Mouse (Mus musculus): ENCODE measurements around the gene Pcdh15.
A peak's percentile ranks its signal among the peaks of the same experiment; 100 is the strongest.

Pcdh15 gene

DNA sequence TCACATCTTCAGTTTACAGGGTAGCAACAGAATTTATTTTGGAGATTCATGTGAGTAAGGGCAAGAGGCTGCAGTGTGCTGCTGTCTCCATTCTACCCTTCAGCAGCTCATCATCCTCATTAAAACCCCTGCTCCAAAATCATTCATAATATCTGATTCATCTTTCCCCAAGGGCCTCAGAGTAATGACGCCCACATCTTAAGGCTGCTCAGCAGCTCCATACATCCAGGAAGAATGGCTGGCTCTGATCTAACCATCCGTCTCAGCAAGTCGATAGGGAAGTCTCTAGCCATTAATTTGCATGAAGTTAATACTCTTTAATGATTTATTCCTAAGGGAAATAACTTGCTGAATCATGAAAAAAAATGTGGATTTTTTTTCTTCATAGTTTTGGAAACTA is 839.8 kb downstream of the Pcdh15 start:
- no peak for DNase-seq (ENCODE audit: low read depth, low spot score)

GRCm38 (mm10) chr10:73947799-73948198 is 848.7 kb downstream of the Pcdh15 start:
- DNase-seq (ENCODE audit: low read depth, low spot score) = no peak

GRCm38 (mm10) chr10:73953362-73953761 is 854.2 kb downstream of the Pcdh15 start:
- DNase-seq (ENCODE audit: low read depth, low spot score) = no peak

- no peak for DNase-seq (ENCODE audit: low read depth, low spot score)
Observed at GRCm38 (mm10) chr10:73984057-73984456, 884.9 kb downstream of the Pcdh15 start.

- DNase-seq (ENCODE audit: low read depth, low spot score) = peak; percentile 82
Observed at GRCm38 (mm10) chr10:74008836-74009235, 909.7 kb downstream of the Pcdh15 start.

DNA sequence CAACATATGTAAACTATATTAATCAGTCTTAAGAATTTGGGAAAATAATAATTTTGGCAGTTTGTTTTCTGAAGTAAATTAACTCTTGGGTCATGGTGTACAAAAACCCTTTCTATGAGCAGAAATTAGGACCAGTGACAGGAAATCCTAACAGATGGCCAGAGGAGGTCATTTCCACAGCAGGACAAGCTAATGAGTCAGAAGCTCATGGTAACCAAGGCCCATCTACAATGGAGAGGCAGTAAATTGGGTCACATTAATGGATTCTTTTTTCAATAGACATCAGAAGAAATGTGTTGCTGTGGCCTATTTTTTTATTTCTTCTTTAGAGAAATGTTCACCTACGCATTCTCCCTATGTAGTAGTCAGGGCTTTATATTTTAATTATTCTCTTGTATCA is 923.9 kb downstream of the Pcdh15 start:
- DNase-seq (ENCODE audit: low read depth, low spot score) = peak; percentile 75

- DNase-seq (ENCODE audit: low read depth, low spot score) = peak; percentile 74
Observed at GRCm38 (mm10) chr10:74053059-74053458, 953.9 kb downstream of the Pcdh15 start.

DNA sequence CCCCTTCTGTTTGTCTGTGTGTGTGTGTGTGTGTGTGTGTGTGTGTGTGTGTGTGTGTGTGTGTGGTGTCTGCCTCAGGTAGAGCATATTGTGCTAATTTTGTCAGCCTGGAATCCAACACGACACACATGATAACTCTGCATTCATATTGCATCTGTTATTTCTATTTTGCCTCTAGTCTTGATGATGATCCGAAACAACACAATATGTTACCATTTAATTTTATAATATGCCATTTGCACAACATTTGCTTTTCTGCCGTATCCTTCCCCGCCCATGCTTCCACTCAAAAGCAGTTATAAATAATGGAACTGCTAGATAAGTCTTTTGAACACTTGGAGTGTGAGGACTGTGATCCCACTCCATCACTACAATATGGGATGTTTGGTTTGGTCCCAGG is 987.5 kb downstream of the Pcdh15 start:
- peak; percentile 29 for DNase-seq (ENCODE audit: low read depth, low spot score)

DNA sequence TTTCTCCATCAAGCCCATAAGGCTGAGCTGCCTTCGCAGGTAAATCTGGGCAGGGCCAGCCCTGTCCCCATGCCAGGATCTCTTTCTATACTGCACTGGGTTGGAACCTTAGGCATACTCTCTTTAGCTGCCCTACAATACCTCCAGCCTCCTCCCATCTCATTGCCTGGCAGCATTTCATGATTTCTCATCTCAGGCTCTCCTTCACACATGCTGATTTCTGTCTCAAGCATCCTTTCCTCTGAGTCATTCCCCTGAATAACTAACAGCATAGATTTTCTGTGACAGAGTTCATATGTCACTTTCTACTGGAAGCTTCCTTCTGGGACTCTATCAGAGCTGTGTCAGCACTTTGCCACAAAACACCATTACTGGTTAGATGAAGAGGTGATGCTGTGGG is 999.2 kb downstream of the Pcdh15 start:
- peak; percentile 64 for DNase-seq (ENCODE audit: low read depth, low spot score)

DNA sequence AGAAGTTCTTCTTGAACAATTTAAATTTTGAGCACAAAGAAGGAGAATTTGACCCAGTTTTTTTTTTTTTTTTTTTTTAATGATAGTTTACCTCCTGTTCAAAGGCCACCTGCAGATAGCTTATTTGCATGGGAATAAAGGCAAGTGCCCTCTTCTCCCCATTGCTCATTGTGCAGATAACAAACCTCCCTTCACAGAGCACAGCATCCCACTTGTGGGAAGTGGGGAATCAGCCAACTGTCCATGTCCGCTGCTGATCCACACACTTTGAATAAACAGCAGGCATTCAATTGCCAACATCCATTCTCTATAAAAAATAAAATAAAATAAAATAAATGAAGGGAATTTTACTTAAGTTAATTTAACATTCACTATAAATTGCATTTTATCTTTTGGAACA is 1015.0 kb downstream of the Pcdh15 start:
- DNase-seq (ENCODE audit: low read depth, low spot score) = peak; percentile 72

- peak; percentile 47 for DNase-seq (ENCODE audit: low read depth, low spot score)
Observed at GRCm38 (mm10) chr10:74116817-74117216, 1017.7 kb downstream of the Pcdh15 start.

- peak; percentile 53 for DNase-seq (ENCODE audit: low read depth, low spot score)
Observed at GRCm38 (mm10) chr10:74123421-74123820, 1024.3 kb downstream of the Pcdh15 start.

- no peak for DNase-seq (ENCODE audit: low read depth, low spot score)
Observed at GRCm38 (mm10) chr10:74129192-74129591, 1030.0 kb downstream of the Pcdh15 start.

DNA sequence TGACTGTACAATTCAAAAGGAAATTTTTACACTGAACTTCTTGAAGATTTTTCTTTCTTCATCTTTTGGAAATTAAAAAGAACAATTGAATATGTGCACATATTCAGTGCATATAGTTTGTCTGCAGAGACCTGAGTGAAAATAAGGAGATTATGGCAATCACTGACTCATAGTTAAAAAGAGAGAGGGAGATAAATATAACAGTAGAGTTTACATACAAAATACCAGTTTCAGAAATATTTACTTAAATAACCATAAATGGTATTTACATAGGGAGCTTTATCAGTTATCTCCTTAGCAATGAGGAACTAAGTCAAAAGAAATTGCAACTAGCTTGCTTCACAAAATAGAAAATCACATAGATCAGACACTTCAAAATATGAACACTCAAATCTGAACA is 1030.5 kb downstream of the Pcdh15 start:
- no peak for DNase-seq (ENCODE audit: low read depth, low spot score)

- no peak for DNase-seq (ENCODE audit: low read depth, low spot score)
Observed at GRCm38 (mm10) chr10:74130805-74131204, 1031.7 kb downstream of the Pcdh15 start.

DNA sequence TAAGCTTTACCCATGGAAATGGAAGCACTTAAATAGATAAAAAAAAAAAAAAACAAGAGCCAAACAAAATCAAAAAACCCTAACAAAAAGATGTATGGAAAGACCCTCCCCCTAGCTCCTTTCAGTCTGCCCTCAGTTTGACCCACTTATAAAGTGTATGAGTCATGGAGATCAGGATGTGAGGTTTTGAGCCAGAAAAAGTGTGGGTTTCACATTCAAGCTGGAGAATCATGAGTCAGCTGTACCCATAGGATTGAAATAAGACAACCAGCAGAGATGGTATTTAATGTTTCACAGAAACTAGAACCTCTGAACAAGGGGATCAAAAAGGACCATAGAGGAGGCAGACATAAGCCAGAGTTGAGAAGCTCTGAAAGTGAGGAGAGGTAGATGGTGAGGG is 1048.8 kb downstream of the Pcdh15 start:
- DNase-seq (ENCODE audit: low read depth, low spot score) = peak; percentile 79

DNA sequence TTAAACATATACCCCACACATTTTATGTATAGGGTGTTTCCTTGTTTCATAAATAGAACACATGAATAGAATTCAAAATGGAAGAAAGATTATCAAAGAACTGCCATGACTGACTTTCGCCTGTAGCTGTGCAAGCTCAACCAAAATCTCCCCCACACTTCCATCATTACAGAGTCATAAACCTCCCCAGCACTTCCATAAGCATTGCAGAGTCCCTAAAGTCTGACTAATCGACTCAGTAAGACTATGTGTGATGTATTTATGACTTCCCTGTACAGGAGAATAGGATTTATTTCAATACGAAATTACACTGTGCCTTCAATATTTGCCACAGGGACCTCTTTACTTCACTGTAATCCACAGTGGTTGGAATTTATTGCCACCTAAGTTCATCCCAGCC is 1082.8 kb downstream of the Pcdh15 start:
- no peak for DNase-seq (ENCODE audit: low read depth, low spot score)

GRCm38 (mm10) chr10:74203650-74204049 is 1104.5 kb downstream of the Pcdh15 start:
- peak; percentile 77 for DNase-seq (ENCODE audit: low read depth, low spot score)

DNA sequence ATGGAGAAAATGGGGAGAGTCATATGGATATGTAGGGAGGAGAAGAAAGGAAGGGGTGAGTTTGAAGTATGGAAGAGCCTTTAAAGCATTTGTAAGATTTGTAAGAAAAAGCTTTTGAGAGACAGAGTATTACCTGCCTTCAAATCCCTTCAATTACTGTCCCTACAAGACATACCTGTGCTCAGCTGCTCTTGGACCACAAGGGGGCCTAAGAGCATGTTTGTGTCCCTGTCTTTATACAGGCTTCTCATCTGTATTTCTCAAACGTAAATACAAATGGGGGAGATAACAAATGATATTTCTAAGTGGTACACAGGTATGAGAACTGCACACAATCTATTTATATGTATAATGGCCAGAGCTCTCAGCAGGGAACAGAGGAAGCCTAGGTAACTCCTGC is 1118.1 kb downstream of the Pcdh15 start:
- peak; percentile 20 for DNase-seq (ENCODE audit: low read depth, low spot score)

DNA sequence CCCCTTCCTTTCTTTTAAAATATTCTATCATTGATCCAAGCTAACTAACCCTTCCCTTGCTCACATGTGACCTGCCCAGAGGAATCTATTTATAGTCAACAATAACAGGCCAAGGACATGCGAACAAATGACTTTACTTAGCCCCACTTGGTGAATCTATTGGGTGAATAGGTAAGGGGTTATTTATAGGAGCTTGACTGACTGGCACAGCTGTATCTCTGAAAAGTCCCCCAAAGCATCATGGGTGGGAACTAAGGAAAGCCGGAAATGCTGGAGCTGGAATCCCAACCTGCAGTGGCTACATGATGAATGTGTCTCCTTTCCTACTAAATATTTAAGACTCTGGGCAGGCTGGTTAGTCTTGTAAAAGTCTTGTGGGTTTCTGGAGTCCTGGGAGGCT is 1121.3 kb downstream of the Pcdh15 start:
- DNase-seq (ENCODE audit: low read depth, low spot score) = no peak

DNA sequence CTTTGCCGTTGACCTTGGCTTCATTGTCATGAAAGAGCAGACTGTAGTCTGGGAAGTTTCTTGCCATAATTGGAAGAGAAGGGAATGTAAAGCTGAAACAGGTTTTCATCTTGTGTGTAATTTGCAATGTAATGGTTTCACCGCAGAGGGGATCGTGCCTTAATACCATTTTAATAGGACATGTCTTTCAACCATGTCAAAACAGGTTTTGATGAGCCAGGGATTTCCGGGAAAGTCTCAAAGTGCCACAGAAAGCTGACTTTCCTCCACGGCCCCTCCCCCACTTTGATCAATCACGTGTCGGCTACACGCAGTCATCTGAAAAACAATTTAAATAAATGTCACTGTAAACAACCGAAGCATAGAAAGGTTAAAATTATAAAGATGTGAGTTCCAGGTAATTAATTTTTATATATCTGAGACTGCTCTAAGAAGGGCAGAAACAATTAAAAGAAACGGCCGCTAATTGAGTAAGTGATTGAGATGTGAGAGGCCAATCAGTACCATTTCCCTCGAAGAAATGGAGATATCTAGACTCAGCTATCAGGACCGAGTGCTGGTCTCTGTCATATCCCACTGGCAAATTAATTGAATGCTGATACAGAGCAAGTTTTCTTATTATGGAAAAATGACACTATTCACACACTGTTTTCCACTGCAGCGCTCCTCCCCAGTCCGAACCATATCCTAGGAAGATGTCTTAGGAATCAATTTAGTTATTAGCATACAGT is 1158.7 kb downstream of the Pcdh15 start:
- no peak for DNase-seq (ENCODE audit: low read depth, low spot score)

DNA sequence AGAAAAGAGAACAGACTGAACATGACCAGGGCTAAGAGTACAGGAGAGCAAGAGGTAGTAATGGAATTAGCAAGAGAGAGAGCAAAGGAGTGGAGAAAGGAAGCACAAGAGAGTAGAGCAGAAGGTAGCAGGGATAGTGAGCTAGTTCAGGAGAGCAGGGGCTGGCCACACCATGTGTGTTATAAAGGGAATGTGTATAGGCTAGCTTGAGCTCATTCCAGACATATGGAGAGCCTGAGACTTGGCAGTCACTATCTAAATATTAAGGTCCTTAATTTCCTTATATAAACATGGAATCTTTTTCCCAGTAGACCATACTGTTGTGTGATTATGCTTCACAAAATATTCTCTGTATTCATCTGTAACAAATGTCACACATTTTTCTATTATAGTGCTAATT is 1159.5 kb downstream of the Pcdh15 start:
- no peak for DNase-seq (ENCODE audit: low read depth, low spot score)

GRCm38 (mm10) chr10:74269637-74270269 is 1170.6 kb downstream of the Pcdh15 start:
- peak; percentile 19 for DNase-seq (ENCODE audit: low read depth, low spot score)

All from brain, adult 2 months (tissue).